Mouse (Mus musculus) MEL (cell line): ENCODE data around the gene Nap1l1. TPM values are rescaled to one million over a fixed set of nuclear protein-coding genes. Genes with fewer than 3 reads are reported as not detected.

ENCODE experiments used
- DNase-seq: peaks from one replicate; pipeline ENCODE4 v3.0.0; 2011; ENCODE audit warnings: low read depth, low spot score
- H3K27ac ChIP-seq: 2 replicates; pipeline ENCODE4 v1.5.1; 2012; ENCODE audit warnings: low read depth, mild to moderate bottlenecking, control low read depth, low read length, moderate library complexity; ENCODE audit not compliant: control insufficient read depth
- H3K27me3 ChIP-seq, 2 experiments: fragments of 150-350 bp in 1 of 2; sonication (generic) in 1 of 2; 2 replicates each; pipeline ENCODE4 v1.6.1; 2012; ENCODE audit warnings: low read length in 2 of 2, mild to moderate bottlenecking in 2 of 2, improper control_type of control experiment in 1 of 2, moderate library complexity in 1 of 2; ENCODE audit not compliant: insufficient read depth in 2 of 2, control insufficient read depth in 1 of 2
- H3K36me3 ChIP-seq, 2 experiments: 2 replicates each; pipeline ENCODE4 v1.6.1; 2012 to 2014; ENCODE audit warnings: low read length in 2 of 2, improper control_type of control experiment in 1 of 2, inconsistent platforms in 1 of 2, mild to moderate bottlenecking in 1 of 2; ENCODE audit not compliant: insufficient read depth in 2 of 2, control insufficient read depth in 1 of 2
- H3K4me1 ChIP-seq, 2 experiments: fragments of 150-350 bp in 1 of 2; sonication (generic) in 1 of 2; 2 replicates each; pipeline ENCODE4 v1.6.1; 2012; ENCODE audit warnings: low read length in 2 of 2, improper control_type of control experiment in 1 of 2, mild to moderate bottlenecking in 1 of 2; ENCODE audit not compliant: insufficient read depth in 2 of 2, control insufficient read depth in 1 of 2
- H3K4me3 ChIP-seq, 2 experiments: fragments of 150-350 bp in 1 of 2; sonication (generic) in 1 of 2; 2 replicates each; pipeline ENCODE4 v1.5.1; 2012; ENCODE audit warnings: low read depth in 2 of 2, low read length in 2 of 2, mild to moderate bottlenecking in 2 of 2, moderate library complexity in 2 of 2, control low read depth in 1 of 2, improper control_type of control experiment in 1 of 2; ENCODE audit not compliant: control insufficient read depth in 1 of 2, insufficient read depth in 1 of 2
- H3K79me2 ChIP-seq: 2 replicates; pipeline ENCODE4 v1.6.1; 2012; ENCODE audit warnings: mild to moderate bottlenecking, low read length, moderate library complexity; ENCODE audit not compliant: control insufficient read depth, poor library complexity, insufficient read depth
- H3K9ac ChIP-seq: 2 replicates; pipeline ENCODE4 v1.6.1; 2012; ENCODE audit warnings: low read depth, mild to moderate bottlenecking, control low read depth, low read length, moderate library complexity; ENCODE audit not compliant: control insufficient read depth, poor library complexity, severe bottlenecking
- H3K9me3 ChIP-seq: fragments of 150-350 bp; sonication (generic); replicated peaks from 2 replicates; pipeline ENCODE4 v1.6.1; 2012; ENCODE audit warnings: mild to moderate bottlenecking, low read length, improper control_type of control experiment, moderate library complexity; ENCODE audit not compliant: insufficient read depth
- BHLHE40 ChIP-seq: IDR thresholded peaks from 2 replicates; pipeline ENCODE4 v1.6.1; 2012; ENCODE audit warnings: low read depth, mild to moderate bottlenecking, inconsistent platforms, low read length, improper control_type of control experiment, borderline replicate concordance
- CHD2 ChIP-seq: IDR thresholded peaks from 2 replicates; pipeline ENCODE4 v1.6.1; 2011; ENCODE audit warnings: low read length, improper control_type of control experiment
- ELF1 ChIP-seq: IDR thresholded peaks from 2 replicates; pipeline ENCODE4 v1.6.1; 2014; ENCODE audit warnings: low read depth, mild to moderate bottlenecking, inconsistent platforms, low read length, improper control_type of control experiment, moderate library complexity
- EP300 ChIP-seq, 2 experiments: IDR thresholded peaks; 2 replicates each; pipeline ENCODE4 v1.6.1; 2011; ENCODE audit warnings: improper control_type of control experiment in 2 of 2, low read length in 2 of 2, low read depth in 1 of 2, mild to moderate bottlenecking in 1 of 2
- ETS1 ChIP-seq: IDR thresholded peaks from 2 replicates; pipeline ENCODE4 v1.6.1; 2012; ENCODE audit warnings: low read depth, mild to moderate bottlenecking, inconsistent platforms, low read length, improper control_type of control experiment, moderate library complexity
- GATA1 ChIP-seq: IDR thresholded peaks from 2 replicates; pipeline ENCODE4 v1.6.1; 2011; ENCODE audit warnings: low read depth, low read length, improper control_type of control experiment
- KAT2A ChIP-seq: conservative IDR thresholded peaks from 2 replicates; pipeline ENCODE4 v1.6.1; 2012; ENCODE audit warnings: low read depth, low read length, improper control_type of control experiment, inconsistent platforms
- MAFK ChIP-seq: IDR thresholded peaks from 2 replicates; pipeline ENCODE4 v1.6.1; 2011; ENCODE audit warnings: low read depth, mild to moderate bottlenecking, low read length, improper control_type of control experiment, borderline replicate concordance
- MAX ChIP-seq: IDR thresholded peaks from 2 replicates; pipeline ENCODE4 v1.6.1; 2011; ENCODE audit warnings: low read length, improper control_type of control experiment
- MXI1 ChIP-seq: IDR thresholded peaks from 2 replicates; pipeline ENCODE4 v1.6.1; 2011; ENCODE audit warnings: mild to moderate bottlenecking, low read depth, low read length, improper control_type of control experiment
- NELFE ChIP-seq: IDR thresholded peaks from 2 replicates; pipeline ENCODE4 v1.6.1; 2011; ENCODE audit warnings: low read depth, low read length, improper control_type of control experiment
- NRF1 ChIP-seq: IDR thresholded peaks from 2 replicates; pipeline ENCODE4 v1.6.1; 2014; ENCODE audit warnings: low read depth, mild to moderate bottlenecking, inconsistent platforms, low read length, improper control_type of control experiment, moderate library complexity; ENCODE audit not compliant: poor library complexity, insufficient read depth, severe bottlenecking
- POLR2AphosphoS5 ChIP-seq: IDR thresholded peaks from 2 replicates; pipeline ENCODE4 v1.6.1; 2012; ENCODE audit warnings: low read depth, borderline replicate concordance, mild to moderate bottlenecking, inconsistent platforms, low read length, moderate library complexity, mixed read lengths
- RAD21 ChIP-seq: IDR thresholded peaks from 2 replicates; pipeline ENCODE4 v1.6.1; 2011; ENCODE audit warnings: mild to moderate bottlenecking, low read depth, low read length, improper control_type of control experiment
- RCOR1 ChIP-seq: IDR thresholded peaks from 2 replicates; pipeline ENCODE4 v1.6.1; 2012; ENCODE audit warnings: low read depth, mild to moderate bottlenecking, inconsistent platforms, low read length, improper control_type of control experiment
- SIN3A ChIP-seq: IDR thresholded peaks from 2 replicates; pipeline ENCODE4 v1.6.1; 2012; ENCODE audit warnings: low read length, improper control_type of control experiment, inconsistent platforms
- SMC3 ChIP-seq: IDR thresholded peaks from 2 replicates; pipeline ENCODE4 v1.6.1; 2011; ENCODE audit warnings: low read depth, low read length, improper control_type of control experiment
- TAL1 ChIP-seq: IDR thresholded peaks from 2 replicates; pipeline ENCODE4 v1.6.1; 2012; ENCODE audit warnings: mild to moderate bottlenecking, inconsistent platforms, low read length, moderate library complexity, mixed read lengths
- TBP ChIP-seq: IDR thresholded peaks from 2 replicates; pipeline ENCODE4 v1.8.0; 2011; ENCODE audit warnings: low read depth, low read length, improper control_type of control experiment
- TCF12 ChIP-seq: IDR thresholded peaks from 2 replicates; pipeline ENCODE4 v1.6.1; 2014; ENCODE audit warnings: low read depth, mild to moderate bottlenecking, inconsistent platforms, low read length, improper control_type of control experiment, moderate library complexity
- USF1 ChIP-seq: IDR thresholded peaks from 2 replicates; pipeline ENCODE4 v1.6.1; 2014; ENCODE audit warnings: low read depth, mild to moderate bottlenecking, inconsistent platforms, low read length, improper control_type of control experiment, moderate library complexity
- USF2 ChIP-seq, 2 experiments: IDR thresholded peaks; 2 replicates each; pipeline ENCODE4 v1.6.1; 2011 to 2012; ENCODE audit warnings: improper control_type of control experiment in 2 of 2, low read length in 2 of 2, borderline replicate concordance in 1 of 2, inconsistent platforms in 1 of 2, low read depth in 1 of 2, mild to moderate bottlenecking in 1 of 2; ENCODE audit not compliant: insufficient read depth in 1 of 2
- ZMIZ1 ChIP-seq: IDR thresholded peaks from 2 replicates; pipeline ENCODE4 v1.6.1; 2012; ENCODE audit warnings: low read depth, mild to moderate bottlenecking, inconsistent platforms, low read length, improper control_type of control experiment, moderate library complexity
- ZNF384 ChIP-seq: IDR thresholded peaks from 2 replicates; pipeline ENCODE4 v1.6.1; 2012; ENCODE audit warnings: low read depth, mild to moderate bottlenecking, inconsistent platforms, low read length, improper control_type of control experiment
- polyA plus RNA-seq, 2 experiments: library from polyadenylated mRNA; stranded (reverse) in 1 of 2; unstranded in 1 of 2; fragments of >175 nt in 1 of 2; fragments of >200 nt in 1 of 2; gene quantifications; 2 replicates each; pipeline versions ENCODE4 v1.2.1 to v1.2.4; 2012; ENCODE audit warnings: low replicate concordance in 2 of 2, low read depth in 1 of 2; ENCODE audit not compliant: insufficient read length in 2 of 2, insufficient read depth in 1 of 2, missing spikeins in 1 of 2
- total RNA-seq: library from RNA; depleted of rRNA; stranded (reverse); fragments of 300-350 nt; gene quantifications from 2 replicates; pipeline ENCODE4 v1.2.3, GENCODE M21; 2012

The Nap1l1 gene
- total and polyA plus RNA-seq, 3 experiments = 183 to 591 (median 296) TPM

DNA sequence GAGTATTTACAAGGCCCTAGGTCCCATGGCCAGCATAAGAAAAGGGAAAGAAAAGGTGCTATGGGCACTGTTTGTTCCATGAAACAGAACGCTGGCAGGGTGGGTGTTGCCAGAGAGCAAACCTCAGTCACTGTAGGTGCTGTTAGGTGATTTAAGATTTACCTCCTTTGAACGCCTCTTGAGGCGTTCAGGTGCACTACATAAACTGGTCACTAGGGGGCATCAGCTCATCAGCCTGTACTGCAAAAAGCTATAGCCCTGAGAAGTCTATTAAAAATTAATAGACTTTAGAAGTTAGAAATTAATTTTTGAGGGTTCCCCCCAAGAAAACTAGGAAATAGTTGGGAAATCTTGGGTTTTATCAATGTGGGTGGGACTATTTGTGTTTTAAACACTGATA lies 30.0 kb downstream of the Nap1l1 start (continued):
- TF ChIP-seq GATA1 (no peak), SIN3A (no peak), NRF1 (no peak), ZNF384 (peak; percentile 43; the same call in 1 of the 2 replicates), MAX (no peak), ETS1 (no peak), RCOR1 (peak; percentile 22; the same call in 1 of the 2 replicates), CHD2 (no peak), ZMIZ1 (no peak; the same call in 1 of the 2 replicates), MXI1 (no peak), POLR2AphosphoS5 (no peak), TBP (no peak), USF1 (no peak), BHLHE40 (0 out of 2 replicates have a peak, but pooled peaks have one; percentile 20)

DNA sequence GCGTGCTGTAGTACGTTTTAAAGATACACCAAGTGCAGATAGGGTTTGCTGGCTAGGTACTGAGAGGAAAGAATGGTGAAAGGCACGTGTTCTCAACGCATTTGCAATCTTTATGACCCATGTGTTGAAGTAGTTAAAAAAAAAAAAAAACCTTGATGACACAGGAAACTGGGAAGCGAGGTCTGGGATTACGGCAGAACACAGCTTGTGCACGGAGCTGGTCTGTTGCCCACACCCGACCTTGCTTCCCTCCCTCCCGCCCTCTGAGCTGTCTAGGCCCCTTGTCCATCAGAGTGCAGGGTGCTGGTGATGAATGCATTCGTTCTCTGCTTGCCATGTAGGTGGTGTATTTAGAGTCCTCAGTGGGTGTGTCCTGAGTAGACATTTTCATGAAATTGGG lies 30.7 kb downstream of the Nap1l1 start:
- H3K4me3 ChIP-seq = no peak overlapping the region
- TF ChIP-seq TAL1 = no peak
- no peak for TF ChIP-seq NELFE
- no peak for TF ChIP-seq NRF1
- no peak for TF ChIP-seq ZMIZ1
- TF ChIP-seq SMC3 = no peak
- TF ChIP-seq TBP = no peak
- TF ChIP-seq USF1 = no peak
- TF ChIP-seq EP300 (IDR thresholded peaks at IDR 0.05; ENCODE audit: low read depth in 1 of 2, low read length in 2 of 2) = no peak
- TF ChIP-seq TCF12 = no peak
- TF ChIP-seq KAT2A = no peak
- TF ChIP-seq MAFK = no peak
- no peak for TF ChIP-seq RAD21
- TF ChIP-seq MXI1 = no peak
- TF ChIP-seq ELF1 = no peak
- no peak for TF ChIP-seq USF2 (IDR thresholded peaks at IDR 0.05; ENCODE audit: borderline replicate concordance in 1 of 2, insufficient read depth in 1 of 2, low read depth in 1 of 2, low read length in 2 of 2)
- TF ChIP-seq POLR2AphosphoS5 = no peak
- H3K36me3 ChIP-seq = peaks cover 0 to 4% of the 10 kb centered on the region in 2 experiments; a peak in 2 of 4 replicates
- DNase-seq = peak; percentile 20
- no peaks in the 10 kb centered on the region for H3K27me3 ChIP-seq
- no peaks in the 10 kb centered on the region for H3K4me1 ChIP-seq
- no peaks in the 10 kb centered on the region for H3K9me3 ChIP-seq
- no peak overlapping the region for H3K9ac ChIP-seq
- no peaks in the 10 kb centered on the region; the same call in 1 of the 2 replicates for H3K79me2 ChIP-seq
- no peak overlapping the region for H3K27ac ChIP-seq
